Mouse (Mus musculus) MEL (cell line): ENCODE results near the gene Fam229a. TPM values are rescaled to one million over a fixed set of nuclear protein-coding genes. Genes with fewer than 3 reads are reported as not detected.

Source experiments
- DNase-seq: peaks from one replicate; pipeline ENCODE4 v3.0.0; 2011; ENCODE audit warnings: low read depth, low spot score
- H3K27ac ChIP-seq: 2 replicates; pipeline ENCODE4 v1.5.1; 2012; ENCODE audit warnings: low read depth, mild to moderate bottlenecking, control low read depth, low read length, moderate library complexity; ENCODE audit not compliant: control insufficient read depth
- H3K27me3 ChIP-seq, 2 experiments: fragments of 150-350 bp in 1 of 2; sonication (generic) in 1 of 2; 2 replicates each; pipeline ENCODE4 v1.6.1; 2012; ENCODE audit warnings: low read length in 2 of 2, mild to moderate bottlenecking in 2 of 2, improper control_type of control experiment in 1 of 2, moderate library complexity in 1 of 2; ENCODE audit not compliant: insufficient read depth in 2 of 2, control insufficient read depth in 1 of 2
- H3K36me3 ChIP-seq, 2 experiments: 2 replicates each; pipeline ENCODE4 v1.6.1; 2012 to 2014; ENCODE audit warnings: low read length in 2 of 2, improper control_type of control experiment in 1 of 2, inconsistent platforms in 1 of 2, mild to moderate bottlenecking in 1 of 2; ENCODE audit not compliant: insufficient read depth in 2 of 2, control insufficient read depth in 1 of 2
- H3K4me1 ChIP-seq, 2 experiments: fragments of 150-350 bp in 1 of 2; sonication (generic) in 1 of 2; 2 replicates each; pipeline ENCODE4 v1.6.1; 2012; ENCODE audit warnings: low read length in 2 of 2, improper control_type of control experiment in 1 of 2, mild to moderate bottlenecking in 1 of 2; ENCODE audit not compliant: insufficient read depth in 2 of 2, control insufficient read depth in 1 of 2
- H3K4me3 ChIP-seq, 2 experiments: fragments of 150-350 bp in 1 of 2; sonication (generic) in 1 of 2; 2 replicates each; pipeline ENCODE4 v1.5.1; 2012; ENCODE audit warnings: low read depth in 2 of 2, low read length in 2 of 2, mild to moderate bottlenecking in 2 of 2, moderate library complexity in 2 of 2, control low read depth in 1 of 2, improper control_type of control experiment in 1 of 2; ENCODE audit not compliant: control insufficient read depth in 1 of 2, insufficient read depth in 1 of 2
- H3K79me2 ChIP-seq: 2 replicates; pipeline ENCODE4 v1.6.1; 2012; ENCODE audit warnings: mild to moderate bottlenecking, low read length, moderate library complexity; ENCODE audit not compliant: control insufficient read depth, poor library complexity, insufficient read depth
- H3K9ac ChIP-seq: 2 replicates; pipeline ENCODE4 v1.6.1; 2012; ENCODE audit warnings: low read depth, mild to moderate bottlenecking, control low read depth, low read length, moderate library complexity; ENCODE audit not compliant: control insufficient read depth, poor library complexity, severe bottlenecking
- H3K9me3 ChIP-seq: fragments of 150-350 bp; sonication (generic); replicated peaks from 2 replicates; pipeline ENCODE4 v1.6.1; 2012; ENCODE audit warnings: mild to moderate bottlenecking, low read length, improper control_type of control experiment, moderate library complexity; ENCODE audit not compliant: insufficient read depth
- BHLHE40 ChIP-seq: IDR thresholded peaks from 2 replicates; pipeline ENCODE4 v1.6.1; 2012; ENCODE audit warnings: low read depth, mild to moderate bottlenecking, inconsistent platforms, low read length, improper control_type of control experiment, borderline replicate concordance
- CHD1 ChIP-seq: IDR thresholded peaks from 2 replicates; pipeline ENCODE4 v1.6.1; 2012; ENCODE audit warnings: low read depth, mild to moderate bottlenecking, inconsistent platforms, low read length, improper control_type of control experiment
- CHD2 ChIP-seq: IDR thresholded peaks from 2 replicates; pipeline ENCODE4 v1.6.1; 2011; ENCODE audit warnings: low read length, improper control_type of control experiment
- E2F4 ChIP-seq: IDR thresholded peaks from 2 replicates; pipeline ENCODE4 v1.6.1; 2011; ENCODE audit warnings: low read depth, low read length, improper control_type of control experiment, borderline replicate concordance
- ELF1 ChIP-seq: IDR thresholded peaks from 2 replicates; pipeline ENCODE4 v1.6.1; 2014; ENCODE audit warnings: low read depth, mild to moderate bottlenecking, inconsistent platforms, low read length, improper control_type of control experiment, moderate library complexity
- ETS1 ChIP-seq: IDR thresholded peaks from 2 replicates; pipeline ENCODE4 v1.6.1; 2012; ENCODE audit warnings: low read depth, mild to moderate bottlenecking, inconsistent platforms, low read length, improper control_type of control experiment, moderate library complexity
- GATA1 ChIP-seq: IDR thresholded peaks from 2 replicates; pipeline ENCODE4 v1.6.1; 2011; ENCODE audit warnings: low read depth, low read length, improper control_type of control experiment
- HCFC1 ChIP-seq: IDR thresholded peaks from 2 replicates; pipeline ENCODE4 v1.6.1; 2012; ENCODE audit warnings: low read depth, mild to moderate bottlenecking, inconsistent platforms, low read length, improper control_type of control experiment, moderate library complexity
- JUND ChIP-seq: IDR thresholded peaks from 2 replicates; pipeline ENCODE4 v1.6.1; 2011; ENCODE audit warnings: low read depth, mild to moderate bottlenecking, improper control_type of control experiment, low read length
- KAT2A ChIP-seq: conservative IDR thresholded peaks from 2 replicates; pipeline ENCODE4 v1.6.1; 2012; ENCODE audit warnings: low read depth, low read length, improper control_type of control experiment, inconsistent platforms
- MAFK ChIP-seq: IDR thresholded peaks from 2 replicates; pipeline ENCODE4 v1.6.1; 2011; ENCODE audit warnings: low read depth, mild to moderate bottlenecking, low read length, improper control_type of control experiment, borderline replicate concordance
- MAX ChIP-seq: IDR thresholded peaks from 2 replicates; pipeline ENCODE4 v1.6.1; 2011; ENCODE audit warnings: low read length, improper control_type of control experiment
- MAZ ChIP-seq: IDR thresholded peaks from 2 replicates; pipeline ENCODE4 v1.6.1; 2012; ENCODE audit warnings: low read depth, mild to moderate bottlenecking, inconsistent platforms, low read length, improper control_type of control experiment
- MEF2A ChIP-seq: IDR thresholded peaks from 2 replicates; pipeline ENCODE4 v1.6.1; 2014; ENCODE audit warnings: low read depth, mild to moderate bottlenecking, inconsistent platforms, low read length, improper control_type of control experiment; ENCODE audit not compliant: poor library complexity, insufficient replicate concordance, severe bottlenecking; ENCODE audit errors: extremely low read depth
- MXI1 ChIP-seq: IDR thresholded peaks from 2 replicates; pipeline ENCODE4 v1.6.1; 2011; ENCODE audit warnings: mild to moderate bottlenecking, low read depth, low read length, improper control_type of control experiment
- MYB ChIP-seq: IDR thresholded peaks from 2 replicates; pipeline ENCODE4 v1.6.1; 2011; ENCODE audit warnings: mild to moderate bottlenecking, low read depth, low read length, improper control_type of control experiment
- MYC ChIP-seq: IDR thresholded peaks from 2 replicates; pipeline ENCODE4 v1.6.1; 2011; ENCODE audit warnings: low read depth, mild to moderate bottlenecking, low read length, improper control_type of control experiment, moderate library complexity
- NELFE ChIP-seq: IDR thresholded peaks from 2 replicates; pipeline ENCODE4 v1.6.1; 2011; ENCODE audit warnings: low read depth, low read length, improper control_type of control experiment
- POLR2AphosphoS2 ChIP-seq: IDR thresholded peaks from 2 replicates; pipeline ENCODE4 v1.6.1; 2011; ENCODE audit warnings: low read length, improper control_type of control experiment
- POLR2AphosphoS5 ChIP-seq: IDR thresholded peaks from 2 replicates; pipeline ENCODE4 v1.6.1; 2012; ENCODE audit warnings: low read depth, borderline replicate concordance, mild to moderate bottlenecking, inconsistent platforms, low read length, moderate library complexity, mixed read lengths
- RAD21 ChIP-seq: IDR thresholded peaks from 2 replicates; pipeline ENCODE4 v1.6.1; 2011; ENCODE audit warnings: mild to moderate bottlenecking, low read depth, low read length, improper control_type of control experiment
- RCOR1 ChIP-seq: IDR thresholded peaks from 2 replicates; pipeline ENCODE4 v1.6.1; 2012; ENCODE audit warnings: low read depth, mild to moderate bottlenecking, inconsistent platforms, low read length, improper control_type of control experiment
- SIN3A ChIP-seq: IDR thresholded peaks from 2 replicates; pipeline ENCODE4 v1.6.1; 2012; ENCODE audit warnings: low read length, improper control_type of control experiment, inconsistent platforms
- TAL1 ChIP-seq: IDR thresholded peaks from 2 replicates; pipeline ENCODE4 v1.6.1; 2012; ENCODE audit warnings: mild to moderate bottlenecking, inconsistent platforms, low read length, moderate library complexity, mixed read lengths
- TBP ChIP-seq: IDR thresholded peaks from 2 replicates; pipeline ENCODE4 v1.8.0; 2011; ENCODE audit warnings: low read depth, low read length, improper control_type of control experiment
- TCF12 ChIP-seq: IDR thresholded peaks from 2 replicates; pipeline ENCODE4 v1.6.1; 2014; ENCODE audit warnings: low read depth, mild to moderate bottlenecking, inconsistent platforms, low read length, improper control_type of control experiment, moderate library complexity
- ZC3H11A ChIP-seq: IDR thresholded peaks from 2 replicates; pipeline ENCODE4 v1.6.1; 2012; ENCODE audit warnings: low read depth, mild to moderate bottlenecking, inconsistent platforms, low read length, improper control_type of control experiment
- ZKSCAN1 ChIP-seq: IDR thresholded peaks from 2 replicates; pipeline ENCODE4 v1.6.1; 2012; ENCODE audit warnings: low read depth, mild to moderate bottlenecking, inconsistent platforms, low read length, improper control_type of control experiment, moderate library complexity
- ZNF384 ChIP-seq: IDR thresholded peaks from 2 replicates; pipeline ENCODE4 v1.6.1; 2012; ENCODE audit warnings: low read depth, mild to moderate bottlenecking, inconsistent platforms, low read length, improper control_type of control experiment
- polyA plus RNA-seq, 2 experiments: library from polyadenylated mRNA; stranded (reverse) in 1 of 2; unstranded in 1 of 2; fragments of >175 nt in 1 of 2; fragments of >200 nt in 1 of 2; gene quantifications; 2 replicates each; pipeline versions ENCODE4 v1.2.1 to v1.2.4; 2012; ENCODE audit warnings: low replicate concordance in 2 of 2, low read depth in 1 of 2; ENCODE audit not compliant: insufficient read length in 2 of 2, insufficient read depth in 1 of 2, missing spikeins in 1 of 2
- total RNA-seq: library from RNA; depleted of rRNA; stranded (reverse); fragments of 300-350 nt; gene quantifications from 2 replicates; pipeline ENCODE4 v1.2.3, GENCODE M21; 2012

Fam229a gene
- total and polyA plus RNA-seq, 3 experiments, result not detected

DNA sequence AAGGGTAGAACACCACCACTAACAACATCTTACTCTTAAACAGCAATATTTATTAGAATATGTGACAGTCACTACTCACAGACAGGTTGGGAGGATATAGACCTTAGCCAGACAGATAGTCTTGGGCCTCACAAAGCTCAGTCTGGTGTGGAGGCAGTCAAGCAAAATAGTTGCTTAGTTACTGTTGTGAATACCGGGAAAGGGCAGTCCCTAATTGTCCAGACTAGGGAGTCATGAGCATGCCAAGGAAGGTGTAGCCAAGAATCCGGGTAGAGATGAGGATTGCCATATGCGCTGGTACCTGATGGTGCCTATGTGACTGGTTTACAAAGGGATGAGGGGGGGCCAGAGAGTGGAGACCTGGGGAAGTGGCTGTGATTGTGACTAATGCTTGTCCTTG lies 28.9 kb upstream of the Fam229a start:
- TF ChIP-seq MAZ, result no peak
- no peak for TF ChIP-seq POLR2AphosphoS5
- TF ChIP-seq TBP, result no peak
- no peak for TF ChIP-seq POLR2AphosphoS2
- no peak for TF ChIP-seq SIN3A
- H3K36me3 ChIP-seq, result peaks cover 0 to 12% of the 10 kb centered on the region in 2 experiments; a peak in 2 of 4 replicates
- no peak for DNase-seq
- no peaks in the 10 kb centered on the region; the same call in 1 of the 2 replicates for H3K79me2 ChIP-seq
- no peak overlapping the region for H3K27ac ChIP-seq
- H3K9ac ChIP-seq, result peak overlapping the region; percentile 87
- peaks cover 14 to 23% of the 10 kb centered on the region in 2 experiments for H3K4me1 ChIP-seq
- H3K27me3 ChIP-seq, result no peaks in the 10 kb centered on the region
- H3K9me3 ChIP-seq, result no peaks in the 10 kb centered on the region
- H3K4me3 ChIP-seq, result peak overlapping the region; percentile 90

DNA sequence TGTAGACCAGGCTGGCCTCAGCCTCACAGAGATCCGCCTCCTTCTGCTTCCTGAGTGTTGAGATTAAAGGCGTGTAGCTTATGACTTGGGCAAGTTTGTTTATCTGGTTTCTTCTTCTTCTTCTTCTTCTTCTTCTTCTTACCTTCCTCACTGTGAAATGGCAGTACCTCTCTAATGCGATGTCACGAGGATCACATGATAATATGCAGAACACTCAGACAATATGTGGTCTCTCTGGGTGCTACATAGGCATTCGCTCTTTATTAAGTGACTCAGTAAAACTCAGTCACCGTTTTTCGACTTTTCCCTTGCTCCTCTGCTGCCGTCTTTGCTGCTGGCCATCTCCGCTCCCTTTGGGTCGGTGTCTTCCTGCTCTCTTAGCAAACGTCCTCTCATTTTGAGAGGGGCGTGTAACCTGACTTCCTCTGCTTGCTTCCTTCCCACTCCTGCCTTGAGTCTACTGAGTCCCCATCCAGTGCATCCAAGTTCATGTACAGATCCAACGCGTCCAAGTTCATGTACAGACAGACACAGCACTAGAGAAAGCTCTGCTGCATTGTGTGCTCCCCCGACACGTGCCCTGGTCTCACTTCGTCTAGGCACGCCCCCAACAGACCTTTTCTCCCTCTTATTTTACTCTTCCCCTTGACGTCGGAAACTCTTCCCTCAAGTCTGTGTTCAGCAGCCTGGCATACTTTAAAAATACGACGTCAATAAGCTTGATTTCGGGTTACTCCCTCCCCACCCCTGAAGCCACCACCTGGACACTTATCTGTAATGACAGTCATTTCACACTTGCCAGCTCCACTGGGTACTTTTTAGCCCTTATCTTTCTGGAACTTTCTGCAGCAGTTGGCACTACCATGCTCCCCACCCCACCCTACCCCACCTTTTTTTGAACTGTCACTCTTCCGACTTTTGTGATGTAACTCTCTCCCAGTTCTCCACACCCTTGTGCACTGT lies 27.6 kb upstream of the Fam229a start:
- peaks cover 14 to 26% of the 10 kb centered on the region in 2 experiments for H3K4me1 ChIP-seq
- H3K27me3 ChIP-seq, result no peaks in the 10 kb centered on the region
- H3K36me3 ChIP-seq, result peaks cover 0 to 14% of the 10 kb centered on the region in 2 experiments; a peak in 3 of 4 replicates
- no peaks in the 10 kb centered on the region for H3K9me3 ChIP-seq
- peak overlapping the region; percentile 80 for H3K27ac ChIP-seq
- H3K4me3 ChIP-seq, result peak overlapping the region; percentile 90
- H3K9ac ChIP-seq, result peak overlapping the region; percentile 87
- peak; percentile 71 for DNase-seq
- no peaks in the 10 kb centered on the region; the same call in 1 of the 2 replicates for H3K79me2 ChIP-seq
- TF ChIP-seq SIN3A (peak; percentile 81), ZNF384 (no peak), KAT2A (0 out of 2 replicates have a peak, but pooled peaks have one; percentile 13), MXI1 (peak; percentile 91), E2F4 (no peak), TAL1 (peak; percentile 67), CHD2 (no peak), NELFE (no peak), MEF2A (no peak), POLR2AphosphoS5 (no peak), MYB (peak; percentile 55; the same call in 1 of the 2 replicates), ELF1 (peak; percentile 32; the same call in 1 of the 2 replicates), MYC (peak; percentile 62; the same call in 1 of the 2 replicates), MAZ (peak; percentile 55; the same call in 1 of the 2 replicates), CHD1 (no peak), BHLHE40 (peak; percentile 39; the same call in 1 of the 2 replicates), TCF12 (peak; percentile 91), ZKSCAN1 (no peak), MAX (peak; percentile 38), GATA1 (peak; percentile 77), ETS1 (peak; percentile 95), MAFK (peak; percentile 40; the same call in 1 of the 2 replicates), RCOR1 (0 out of 2 replicates have a peak, but pooled peaks have one; percentile 33), HCFC1 (peak; percentile 27; the same call in 1 of the 2 replicates), JUND (no peak), RAD21 (no peak), ZC3H11A (no peak)
